Mouse (Mus musculus): ENCODE data around the gene Bcl2l11.

GRCm38 (mm10) chr2:128167930-128168329 lies 42.1 kb downstream of the Bcl2l11 start:
- TF ChIP-seq POLR2A (IDR thresholded peaks at IDR 0.05; ENCODE audit: borderline replicate concordance, control insufficient read depth, low read depth, low read length) (no peak), CTCF (IDR thresholded peaks at IDR 0.05; ENCODE audit: control insufficient read depth, insufficient read depth, low read length) (no peak)

Data from bone marrow, adult 2 months (tissue).